ENCODE assay signal across 7 mouse cellular contexts in genomic region chr15:12321091-12321787, GRCm38 (mm10). TPM values are rescaled to one million over a fixed set of nuclear protein-coding genes. Genes with fewer than 3 reads are reported as not detected.
DNase-seq lines count a peak whose midpoint lies in the region; ATAC-seq lines count a peak whose summit lies in the region.

Gene Golph3 (plus strand): TSS chr15:12321450.

- peak within 1 kb of the TSS; percentile 99 for H3K4me3 ChIP-seq in embryonic facial prominence, embryonic 11.5 days (ENCODE audit: low read depth, low read length)
- peak within 1 kb of the TSS; percentile 93 for H3K4me3 ChIP-seq in limb, embryonic 11.5 days (ENCODE audit: low read depth, low read length)
- peak within 1 kb of the TSS; percentile 100 for H3K4me3 ChIP-seq in midbrain, embryonic 14.5 days (replicated peaks; ENCODE audit: low read depth, low read length)

- H3K4me1 ChIP-seq in embryonic facial prominence, embryonic 11.5 days (ENCODE audit: control insufficient read depth, insufficient read depth, low read length), result no peaks in the 10 kb centered on the region
- 0 out of 2 replicates have a peak, but pooled peaks cover 4% of the 10 kb centered on the region for H3K4me1 ChIP-seq in limb, embryonic 11.5 days (ENCODE audit: control insufficient read depth, insufficient read depth, low read length)
- H3K4me1 ChIP-seq in midbrain, embryonic 14.5 days (ENCODE audit: control insufficient read depth, insufficient read depth, low read length), result peaks cover 30% of the 10 kb centered on the region

- H3K9ac ChIP-seq in embryonic facial prominence, embryonic 11.5 days (replicated peaks; ENCODE audit: low read length), result peak within 1 kb of the TSS; percentile 96
- peak within 1 kb of the TSS; percentile 96 for H3K9ac ChIP-seq in limb, embryonic 11.5 days (ENCODE audit: low read length)
- H3K9ac ChIP-seq in midbrain, embryonic 14.5 days (replicated peaks; ENCODE audit: low read length), result peak within 1 kb of the TSS; percentile 97

- 0 out of 2 replicates have a peak, but pooled peaks cover 3% of the 10 kb centered on the region for H3K27me3 ChIP-seq in embryonic facial prominence, embryonic 11.5 days (ENCODE audit: control insufficient read depth, insufficient read depth, low read length)
- no peaks in the 10 kb centered on the region for H3K27me3 ChIP-seq in limb, embryonic 11.5 days (ENCODE audit: control insufficient read depth, insufficient read depth, low read length)
- 0 out of 2 replicates have a peak, but pooled peaks cover 5% of the 10 kb centered on the region for H3K27me3 ChIP-seq in midbrain, embryonic 14.5 days (ENCODE audit: control insufficient read depth, insufficient read depth, low read length)

- H3K36me3 ChIP-seq in embryonic facial prominence, embryonic 11.5 days (replicated peaks; ENCODE audit: control insufficient read depth, insufficient read depth, low read depth, low read length), result no peaks in the 10 kb centered on the region; the same call in 1 of the 2 replicates
- no peaks in the 10 kb centered on the region; the same call in 1 of the 2 replicates for H3K36me3 ChIP-seq in limb, embryonic 11.5 days (ENCODE audit: control insufficient read depth, insufficient read depth, low read length)
- H3K36me3 ChIP-seq in midbrain, embryonic 14.5 days (ENCODE audit: control insufficient read depth, insufficient read depth, low read length), result no peaks in the 10 kb centered on the region

- peak within 1 kb of the TSS; percentile 69 for H3K4me2 ChIP-seq in embryonic facial prominence, embryonic 11.5 days (ENCODE audit: low read depth, low read length)
- peak within 1 kb of the TSS; percentile 67 for H3K4me2 ChIP-seq in limb, embryonic 11.5 days (ENCODE audit: low read depth, severe bottlenecking)
- H3K4me2 ChIP-seq in midbrain, embryonic 14.5 days (ENCODE audit: low read length), result peak within 1 kb of the TSS; percentile 88

- H3K9me3 ChIP-seq in embryonic facial prominence, embryonic 11.5 days (replicated peaks; ENCODE audit: control insufficient read depth, low read length), result no peaks in the 10 kb centered on the region
- H3K9me3 ChIP-seq in limb, embryonic 11.5 days (ENCODE audit: control insufficient read depth, low read length), result no peaks in the 10 kb centered on the region
- no peaks in the 10 kb centered on the region for H3K9me3 ChIP-seq in midbrain, embryonic 14.5 days (ENCODE audit: control insufficient read depth, low read length)

- H3K27ac ChIP-seq in embryonic facial prominence, embryonic 11.5 days (replicated peaks; ENCODE audit: low read depth, low read length), result peak within 1 kb of the TSS; percentile 76
- peak within 1 kb of the TSS; percentile 90 for H3K27ac ChIP-seq in limb, embryonic 11.5 days (replicated peaks; ENCODE audit: low read depth, low read length)
- peak within 1 kb of the TSS; percentile 94 for H3K27ac ChIP-seq in midbrain, embryonic 14.5 days (replicated peaks; ENCODE audit: low read depth, low read length)

- WGBS in embryonic facial prominence, embryonic 11.5 days, result under 1% methylated on average over 62 of the region's 74 CpGs
- under 1% methylated on average over 73 of the region's 74 CpGs for WGBS in limb, embryonic 11.5 days
- WGBS in midbrain, embryonic 14.5 days, result under 1% methylated on average over 74 of the region's 74 CpGs

- ATAC-seq in embryonic facial prominence, embryonic 11.5 days (replicated peaks; ENCODE audit: insufficient number of reproducible peaks, low FRiP score, low TSS enrichment, low read depth), result peak; percentile 91
- ATAC-seq in limb, embryonic 11.5 days (ENCODE audit: insufficient number of reproducible peaks, low FRiP score, low TSS enrichment, low read depth), result peak; percentile 94
- peak; percentile 97 for ATAC-seq in midbrain, embryonic 14.5 days (ENCODE audit: low FRiP score, low TSS enrichment)

- peak; percentile 97 for DNase-seq in adrenal gland, postnatal 14 days
- peak; percentile 97 for DNase-seq in embryonic facial prominence, embryonic 11.5 days (ENCODE audit: low spot score)
- peak; percentile 100 for DNase-seq in heart, adult 11 months
- DNase-seq in kidney, adult 18-20 months, result peak; percentile 97
- peak; percentile 97 for DNase-seq in limb, embryonic 11.5 days (ENCODE audit: low spot score)
- DNase-seq in midbrain, embryonic 14.5 days, result peak; percentile 99
- DNase-seq in spleen, adult 18-20 months, result peak; percentile 89 to 96

RNA-seq across cellular contexts. Expression of gene Golph3, which starts in this region (rescaled TPM):
- total RNA-seq in adrenal gland, postnatal 14 days (2021), result 109 and 116 TPM in 2 replicates
- 111 and 125 TPM in 2 replicates for polyA plus RNA-seq in embryonic facial prominence, embryonic 11.5 days (2014; fragmentation: Nextera tagmentation; extraction: Ambion mirVana)
- 107 and 111 TPM in 2 replicates for polyA plus RNA-seq in limb, embryonic 11.5 days (2014; fragmentation: Nextera tagmentation; extraction: Ambion mirVana)
- polyA plus RNA-seq in midbrain, embryonic 14.5 days (2014; fragmentation: Nextera tagmentation; extraction: Ambion mirVana), result 74.5 and 88.2 TPM in 2 replicates

Comparison
In these comparisons a context has a peak if more than half of its experiments do, and no peak if none do; other contexts are left out.
1. Peak in every context shown above with its lines: DNase-seq, ATAC-seq, H3K4me3 ChIP-seq and H3K27ac ChIP-seq.